Mouse (Mus musculus) v-Abl transformed pro-B cells (cell line): ENCODE data around the gene Rrnad1.

Source experiments
- in situ Hi-C, 2 experiments: fragments of 400-800 bp; cut with MboI; formaldehyde crosslinking; loops; one replicate each; pipeline ENCODE4 v1.15.1; 2025; ENCODE audit not compliant: unreplicated experiment in 2 of 2

Gene Rrnad1

GRCm38 (mm10) chr3:87893367-87893905, 37.1 kb downstream of the Rrnad1 start:
- in situ Hi-C loops = no loop called here

DNA sequence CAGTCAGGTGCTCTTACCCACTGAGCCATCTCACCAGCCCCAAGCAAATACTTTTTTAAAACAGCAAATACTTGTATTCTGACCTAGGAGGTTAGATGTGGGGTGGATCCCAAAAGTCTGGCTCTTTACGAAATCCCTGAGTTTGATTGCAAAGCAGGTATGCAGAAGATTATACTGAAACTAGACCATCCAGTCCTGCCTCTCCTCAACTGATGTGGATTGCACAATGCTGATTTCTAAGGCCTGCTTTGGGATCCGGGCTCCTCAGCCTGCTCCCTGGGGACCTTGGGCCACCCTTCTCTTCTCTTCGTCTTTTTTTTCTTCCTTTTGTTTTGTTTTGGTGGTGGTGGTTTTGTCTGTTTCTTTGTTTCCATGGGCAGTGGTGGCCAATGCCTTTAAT, 39.0 kb downstream of the Rrnad1 start:
- in situ Hi-C loops = no loop called here

DNA sequence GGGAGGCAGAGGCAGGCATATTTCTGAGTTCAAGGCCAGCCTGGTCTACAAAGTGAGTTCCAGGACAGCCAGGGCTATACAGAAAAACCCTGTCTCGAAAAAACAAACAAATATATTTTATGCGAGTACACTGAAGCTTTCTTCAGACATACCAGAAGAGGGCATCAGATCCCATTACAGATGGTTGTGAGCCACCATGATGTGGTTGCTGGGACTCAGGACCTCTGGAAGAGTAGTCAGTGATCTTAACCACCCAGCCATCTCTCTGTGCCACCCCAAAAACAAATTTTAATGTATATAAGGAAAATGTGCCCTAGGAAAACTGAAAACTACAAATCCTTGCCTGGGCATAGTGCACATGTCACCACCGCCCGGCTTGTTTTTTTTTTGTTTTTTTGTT, 43.1 kb downstream of the Rrnad1 start:
- in situ Hi-C loops = loop anchor here (5.0 kb wide), 2 partner anchors 35 to 45 kb away; partner anchors contain the start of genes Isg20l2 (in 1 of the 2) and Rrnad1 (in 1 of the 2)

DNA sequence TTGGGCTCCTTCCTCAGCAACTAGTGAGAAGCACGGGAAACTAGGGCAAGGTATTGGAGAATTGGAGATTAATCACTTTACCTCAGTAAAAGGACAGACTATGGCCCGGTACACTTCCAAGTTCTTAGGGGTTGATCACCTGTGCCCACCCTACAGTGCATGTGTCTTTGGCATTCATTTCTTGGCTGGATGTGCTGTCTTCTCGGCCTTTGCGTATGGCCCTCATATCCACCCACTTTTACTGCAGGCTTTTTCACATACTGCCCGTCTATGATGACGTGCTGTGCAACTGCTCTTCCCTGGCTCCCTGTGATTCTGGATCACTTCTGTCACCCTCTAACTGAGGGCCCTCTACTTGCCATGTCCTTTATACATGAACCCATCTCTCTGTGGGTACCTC, 44.1 kb downstream of the Rrnad1 start:
- in situ Hi-C loops = loop anchor here (5.0 kb wide), 2 partner anchors 36 to 46 kb away; partner anchors contain the start of genes Isg20l2 (in 1 of the 2) and Rrnad1 (in 1 of the 2)

DNA sequence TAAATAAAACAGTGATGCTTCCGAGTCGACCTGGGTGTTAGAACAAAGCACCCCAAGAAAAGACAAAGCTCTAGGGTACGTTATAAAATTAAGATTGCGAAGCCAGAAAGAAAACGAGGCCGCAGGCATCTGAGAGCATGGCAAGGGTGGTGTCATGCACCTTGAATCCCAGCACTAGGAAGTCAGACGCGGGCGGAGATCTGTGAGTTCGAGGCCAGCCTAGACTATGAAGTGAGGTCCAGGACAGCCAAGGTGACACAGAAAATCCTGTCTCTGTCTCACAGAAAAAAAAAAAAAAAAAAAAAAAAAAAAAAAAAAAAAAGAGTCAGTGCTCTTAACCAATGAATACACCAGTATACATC, 44.5 kb downstream of the Rrnad1 start:
- in situ Hi-C loops = loop anchor here (5.0 kb wide), 2 partner anchors 36 to 46 kb away; partner anchors contain the start of genes Isg20l2 (in 1 of the 2) and Rrnad1 (in 1 of the 2)

GRCm38 (mm10) chr3:87885281-87886003, 45.1 kb downstream of the Rrnad1 start, which contains the start of gene Prcc:
TSS of gene Prcc (minus strand) at chr3:87885608.
- in situ Hi-C loops = loop anchor here (5.0 kb wide), 2 partner anchors 37 to 47 kb away; partner anchors contain the start of genes Isg20l2 (in 1 of the 2) and Rrnad1 (in 1 of the 2)

- in situ Hi-C loops = loop anchor here (5.0 kb wide), 2 partner anchors 38 to 48 kb away; partner anchors contain the start of genes Isg20l2 (in 1 of the 2) and Rrnad1 (in 1 of the 2)
These were observed 45.7 kb downstream of the Rrnad1 start for GRCm38 (mm10) chr3:87884708-87885251.

DNA sequence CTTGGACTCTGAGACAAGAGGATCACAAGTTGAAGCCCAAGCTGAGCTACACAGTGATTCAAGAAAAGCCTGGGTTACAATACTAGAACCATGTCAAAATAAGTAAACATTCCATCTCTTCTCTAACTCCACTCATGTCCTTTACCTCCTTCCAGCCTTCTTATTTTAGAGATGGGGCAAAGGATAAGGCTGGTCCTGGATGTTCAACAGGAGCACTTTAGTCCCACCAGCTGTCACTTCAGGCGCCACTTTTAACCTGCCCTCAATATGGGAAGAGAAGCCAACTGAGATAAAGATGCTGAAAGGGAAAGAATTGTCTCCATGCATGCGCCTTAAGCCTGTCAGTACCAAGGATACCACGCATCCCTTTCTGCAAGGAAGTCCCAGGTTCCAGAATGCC, 46.2 kb downstream of the Rrnad1 start:
- in situ Hi-C loops = no loop called here

DNA sequence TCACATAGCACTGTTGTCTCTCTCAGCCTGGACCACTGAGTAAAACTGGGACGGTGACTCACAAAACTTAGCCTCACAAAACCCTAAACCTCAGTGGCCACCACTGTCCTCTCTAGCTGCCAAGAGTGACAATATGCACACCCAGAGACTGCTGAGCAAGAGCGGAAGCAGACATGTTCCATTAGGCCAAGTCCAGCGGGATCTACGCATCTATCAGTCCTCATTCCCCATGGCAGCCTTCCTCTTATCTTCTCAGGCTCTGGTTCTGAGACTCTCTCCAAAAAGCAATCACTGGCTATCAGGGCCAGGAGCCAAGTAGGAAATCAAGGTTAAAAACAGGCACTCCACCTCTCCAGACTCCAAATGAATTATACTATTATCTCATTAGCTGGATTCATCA, 52.8 kb downstream of the Rrnad1 start:
- in situ Hi-C loops = no loop called here
